Mouse (Mus musculus) liver (tissue): Measurements from ENCODE around the gene Zfp109.
A peak's percentile ranks its signal among the peaks of the same experiment; 100 is the strongest.

Source experiments
- DNase-seq: peaks from one replicate; pipeline ENCODE4 v3.0.0-alpha.2; 2020; ENCODE audit warnings: mixed read lengths

The Zfp109 gene

GRCm38 (mm10) chr7:24207488-24208261 is 29.7 kb downstream of the Zfp109 start:
- peak; percentile 51 for DNase-seq

- no peak for DNase-seq
Measured at GRCm38 (mm10) chr7:24196961-24197360, 40.4 kb downstream of the Zfp109 start.

- DNase-seq = no peak
Measured at GRCm38 (mm10) chr7:24193157-24193556, 44.2 kb downstream of the Zfp109 start.

DNA sequence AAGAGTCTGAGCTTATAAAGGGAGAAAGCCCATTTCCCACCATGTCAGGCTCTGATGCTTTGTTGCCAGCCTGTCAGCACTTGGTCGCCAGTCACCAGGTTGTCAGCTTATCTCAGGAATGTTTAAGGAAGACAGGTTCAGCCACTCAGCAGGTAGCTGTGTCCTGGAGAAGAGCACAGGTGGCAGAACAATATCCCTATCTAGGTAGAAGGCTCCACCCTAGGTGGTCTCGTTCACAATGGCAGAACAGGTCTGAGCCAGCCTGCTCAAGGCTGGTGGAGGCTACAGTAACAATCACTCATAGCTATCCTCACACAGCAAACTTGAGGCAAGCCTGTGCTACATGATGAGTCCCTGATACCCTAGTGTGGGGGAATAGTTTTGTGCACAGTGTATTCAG is 46.0 kb downstream of the Zfp109 start:
- no peak for DNase-seq

GRCm38 (mm10) chr7:24189571-24189944 is 47.8 kb downstream of the Zfp109 start:
- no peak for DNase-seq

DNA sequence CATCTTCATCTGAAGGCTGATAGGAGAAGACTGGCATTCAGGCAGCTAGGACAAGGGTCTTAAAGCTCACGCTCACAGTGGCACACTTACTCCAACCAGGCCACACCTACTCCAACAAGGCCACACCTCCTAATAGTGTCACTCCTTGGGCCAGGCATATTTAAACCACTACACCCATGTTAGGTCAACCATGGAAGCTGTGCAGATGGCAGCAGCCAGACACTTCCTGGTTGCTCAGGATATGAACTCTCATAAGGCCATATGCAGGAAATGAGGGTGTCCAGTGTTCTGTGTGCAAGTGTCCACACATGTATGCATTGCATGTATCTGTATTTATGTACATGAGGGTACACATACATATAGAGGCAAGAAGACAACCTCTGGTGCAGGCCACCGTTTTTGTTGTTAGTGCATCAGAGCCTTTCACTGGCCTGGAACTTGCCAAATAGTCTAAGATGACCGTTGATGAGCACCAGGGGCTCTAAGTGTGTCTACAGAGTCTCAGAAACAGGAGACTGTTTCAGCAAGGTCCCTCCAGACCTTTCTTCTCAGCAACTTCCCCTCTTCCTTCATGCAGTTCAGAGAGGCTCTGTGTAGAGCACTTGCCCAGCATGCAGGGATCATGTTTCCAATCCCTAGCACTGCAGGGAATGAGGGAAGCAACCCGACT is 48.3 kb downstream of the Zfp109 start:
- DNase-seq = no peak

DNA sequence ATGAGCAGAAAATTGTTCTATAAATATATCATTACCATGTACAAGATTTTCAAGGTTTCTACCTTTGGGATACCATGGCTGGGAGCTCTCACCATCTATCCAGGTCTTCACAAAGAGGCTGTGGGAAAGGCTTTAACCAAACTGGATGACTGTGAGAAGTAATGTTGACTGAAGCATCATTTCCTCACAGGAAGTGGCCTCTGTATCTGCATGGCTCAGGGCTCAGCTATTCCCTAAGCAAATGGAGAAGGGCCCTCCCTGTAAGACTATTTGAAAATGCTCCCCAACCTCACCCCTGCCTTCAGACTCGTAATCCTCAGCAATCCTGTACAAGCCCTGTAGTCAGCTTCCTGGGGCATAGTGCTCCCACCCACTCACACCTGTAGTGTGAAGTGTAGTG is 49.7 kb downstream of the Zfp109 start:
- DNase-seq = no peak
